Mouse (Mus musculus): ENCODE data around the gene Hipk2.
"Not testable (repeated sequence)": the region's sequence is repeated elsewhere in the genome, so short reads cannot be mapped to it uniquely, and the experiment has no call there.

The Hipk2 gene

DNA sequence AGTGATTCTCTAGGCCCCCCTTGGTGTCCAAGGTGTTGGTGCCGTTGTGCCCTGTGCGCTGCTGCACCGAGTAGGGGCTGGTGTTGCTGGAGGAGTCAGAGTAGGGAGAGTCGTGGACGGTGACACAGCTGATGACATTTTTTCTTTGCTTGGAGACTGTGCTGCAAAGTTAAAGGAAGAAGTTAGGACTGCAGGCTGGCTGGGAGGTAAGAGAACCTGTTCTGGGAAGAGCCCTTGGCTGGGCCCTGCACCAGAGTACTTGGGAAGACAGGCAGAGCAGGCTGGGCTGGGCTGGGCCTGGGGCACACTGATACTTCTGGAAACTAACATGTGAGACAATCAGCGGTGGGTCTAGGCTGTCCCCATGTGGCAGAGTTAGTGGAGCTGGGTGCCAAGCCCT, 172.4 kb downstream of the Hipk2 start:
- no peak for DNase-seq (ENCODE audit: low read depth, low spot score)

DNA sequence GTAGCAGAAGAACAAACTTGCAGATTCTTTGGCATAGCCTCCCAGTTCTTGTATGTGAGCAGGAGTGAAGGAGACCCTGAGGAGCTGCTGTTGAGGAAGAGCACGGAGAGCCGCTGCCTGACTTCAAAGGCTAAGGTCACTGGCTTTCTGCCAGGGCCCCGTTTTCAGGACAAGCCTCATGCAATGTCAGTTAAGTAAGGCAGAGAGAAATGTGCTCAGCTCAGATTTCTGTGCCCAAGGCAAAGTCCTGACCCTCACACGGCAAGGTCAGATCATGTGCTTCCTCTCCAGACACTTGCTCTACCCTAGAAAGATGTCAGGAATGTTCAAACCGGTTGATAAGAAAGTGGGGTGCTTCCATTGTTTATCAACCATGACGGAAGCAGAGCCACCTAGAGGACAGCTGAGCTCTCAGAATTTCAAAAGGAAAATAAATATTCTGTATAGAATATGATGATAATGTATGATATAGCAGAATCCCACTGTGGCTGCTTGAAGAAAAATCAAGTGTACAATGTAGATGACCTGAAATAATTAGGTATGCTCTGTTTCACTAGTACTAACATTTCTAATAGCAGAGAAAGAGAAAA, 173.1 kb downstream of the Hipk2 start:
- no peak for DNase-seq (ENCODE audit: low read depth, low spot score)

DNA sequence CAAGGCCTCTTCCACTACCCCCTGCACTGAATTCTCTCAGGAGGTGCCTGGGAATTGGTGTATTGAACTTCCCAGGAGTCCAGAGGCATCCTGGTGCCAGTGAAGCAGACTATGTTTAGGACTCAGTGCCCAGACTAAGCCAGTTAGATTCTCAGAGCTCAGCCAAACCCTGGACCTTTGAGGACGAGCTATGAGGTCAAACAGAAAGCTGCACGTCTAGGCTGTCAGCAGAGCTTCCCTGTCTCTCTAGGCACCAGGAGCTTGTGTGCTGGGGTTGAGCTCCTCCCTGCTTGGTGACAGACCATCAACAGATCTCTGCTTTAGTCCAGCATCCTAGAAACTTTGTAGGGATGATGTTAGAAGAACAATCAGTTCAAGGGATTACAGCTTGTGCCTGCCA, 174.5 kb downstream of the Hipk2 start:
- DNase-seq (ENCODE audit: low read depth, low spot score), result no peak

DNA sequence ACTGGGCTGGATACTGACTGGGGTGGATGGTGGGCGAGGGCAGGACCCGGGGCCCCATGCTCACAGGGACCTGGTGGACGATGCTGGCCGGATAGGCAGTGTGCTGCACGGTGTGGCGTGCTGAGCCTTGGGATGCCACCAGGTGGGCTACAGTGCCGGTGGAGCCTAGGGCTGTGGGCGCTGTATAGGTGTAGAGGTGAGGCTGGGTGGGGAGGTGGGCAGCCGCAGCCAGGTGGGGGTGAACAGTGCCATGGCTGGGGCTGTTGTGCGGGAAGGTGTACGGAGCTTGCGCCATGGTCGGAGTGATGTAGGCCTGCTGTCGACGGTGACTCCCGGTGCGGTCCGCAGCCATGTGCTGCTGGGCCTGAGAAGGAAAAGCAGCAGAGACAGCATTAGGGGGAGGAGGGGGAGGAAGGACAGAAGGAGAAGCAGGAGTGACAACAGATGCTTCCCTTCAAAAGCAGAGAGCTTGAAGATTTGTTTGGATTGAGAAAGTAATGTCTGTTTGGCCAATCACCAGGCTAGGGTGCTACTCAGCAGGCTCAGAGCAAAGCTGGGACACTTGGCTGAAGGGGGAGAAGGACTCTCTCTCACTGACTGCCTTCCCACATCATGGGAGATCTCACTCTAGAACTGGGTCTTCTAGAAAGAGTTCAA, 177.6 kb downstream of the Hipk2 start:
- no peak for DNase-seq (ENCODE audit: low read depth, low spot score)

DNA sequence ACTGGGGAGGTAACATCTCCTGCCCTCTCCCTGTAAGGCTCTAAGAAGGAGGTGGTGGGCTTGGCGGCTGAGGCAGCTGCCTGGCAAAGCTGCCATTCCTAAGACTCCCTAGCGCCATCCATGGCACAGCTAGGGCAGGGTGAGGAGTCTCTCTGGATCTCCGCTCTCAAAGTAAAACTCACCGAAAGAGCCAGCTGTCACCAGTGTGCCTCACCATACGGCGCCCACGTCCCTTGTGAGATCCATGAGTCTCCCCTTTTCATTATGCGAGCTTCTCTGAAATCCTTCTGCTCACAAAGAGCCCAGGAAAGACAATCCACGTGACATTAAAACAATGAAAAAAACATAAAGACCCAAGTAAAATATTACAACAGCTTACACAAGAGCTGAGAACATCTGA, 179.4 kb downstream of the Hipk2 start:
- DNase-seq (ENCODE audit: low read depth, low spot score), result no peak

DNA sequence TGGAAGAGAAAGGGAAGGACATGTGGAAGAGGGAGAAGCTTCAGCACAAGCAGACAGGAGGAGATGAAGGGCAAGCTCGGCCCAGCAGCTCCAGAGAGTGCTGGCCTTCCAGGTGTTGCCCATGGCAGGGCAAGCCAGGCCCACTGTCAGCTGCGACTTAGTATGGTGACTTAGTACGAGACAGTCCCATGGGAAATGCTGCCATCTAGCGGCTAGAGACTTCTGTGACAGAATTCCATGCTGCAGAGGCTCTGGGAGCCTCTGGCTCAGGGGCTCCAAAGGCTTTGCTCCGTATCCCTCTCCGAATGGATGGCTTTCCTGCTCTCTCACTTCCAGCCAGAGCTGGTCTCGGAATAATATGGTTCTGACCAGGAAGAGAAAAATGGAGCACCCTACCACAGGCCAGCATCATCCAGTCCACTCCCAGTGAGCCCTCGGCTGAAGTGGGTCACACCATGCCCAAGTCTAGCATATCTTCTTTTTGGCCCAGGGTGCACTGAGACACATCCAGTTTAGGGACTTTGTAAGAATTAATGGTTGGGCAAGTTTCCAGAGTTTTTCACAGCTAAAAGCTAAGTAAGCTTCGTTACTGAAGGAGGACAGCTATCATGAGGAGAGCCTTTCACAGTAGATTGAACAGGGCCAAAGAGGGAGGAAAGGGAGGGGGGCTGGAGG, 180.4 kb downstream of the Hipk2 start:
- DNase-seq (ENCODE audit: low read depth, low spot score), result peak; percentile 62

DNA sequence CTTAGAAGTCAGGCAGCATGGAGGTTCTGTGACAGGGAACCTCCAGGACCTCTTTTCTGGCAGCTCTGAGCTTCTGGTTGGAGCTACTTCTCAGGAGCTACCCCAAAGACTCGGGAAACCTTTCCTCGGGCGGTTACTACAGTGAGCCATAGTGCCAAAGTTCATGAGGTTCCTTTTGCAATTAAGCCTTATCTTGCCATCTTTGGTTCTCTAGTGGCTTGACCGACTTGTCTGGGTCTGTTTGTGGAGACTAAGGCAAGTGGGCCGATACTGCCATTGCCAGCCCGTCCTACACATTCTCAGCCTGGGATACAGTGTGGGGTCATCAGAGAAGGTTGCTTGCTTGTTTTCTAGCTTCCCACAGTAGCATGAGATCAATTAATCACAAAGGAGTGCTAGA, 183.4 kb downstream of the Hipk2 start:
- DNase-seq (ENCODE audit: low read depth, low spot score), result no peak

DNA sequence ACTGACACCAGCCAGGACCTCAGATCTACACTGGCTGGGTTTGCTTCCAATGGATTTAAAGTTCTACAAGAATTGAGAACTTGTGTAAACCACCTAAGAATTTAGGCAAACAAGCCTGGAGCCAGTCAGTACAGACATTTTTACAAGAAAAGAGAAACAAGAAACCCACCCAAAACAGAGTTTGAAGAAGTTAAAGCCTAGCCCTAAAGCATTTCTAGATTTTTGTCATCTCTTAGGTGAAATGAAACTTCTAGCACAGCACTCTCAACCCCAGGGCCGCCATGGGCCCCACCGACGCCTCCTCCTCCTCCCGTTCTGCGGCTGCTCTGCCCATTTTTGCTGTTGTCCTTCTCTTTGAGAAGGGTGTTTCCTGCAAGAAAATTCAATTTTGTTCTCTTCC, 184.9 kb downstream of the Hipk2 start:
- no peak for DNase-seq (ENCODE audit: low read depth, low spot score)

DNA sequence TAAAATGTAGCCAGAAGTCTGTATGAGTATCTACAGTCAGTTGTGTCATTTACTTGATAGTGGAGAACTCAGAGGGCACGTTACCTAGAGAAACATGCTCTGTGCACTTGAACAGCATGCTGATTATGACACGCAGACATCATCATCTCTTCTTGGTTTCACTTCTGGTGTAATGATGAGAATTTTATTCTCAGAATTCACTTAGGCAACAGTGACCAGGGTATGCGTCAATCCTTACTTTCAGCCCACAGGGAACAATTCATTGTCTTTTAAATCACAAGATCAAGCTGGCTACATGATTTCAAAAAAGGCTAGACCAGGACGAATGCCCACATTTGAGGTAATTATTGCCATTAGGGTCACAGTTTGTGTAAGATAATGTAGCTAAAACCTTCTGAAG, 185.3 kb downstream of the Hipk2 start:
- DNase-seq (ENCODE audit: low read depth, low spot score), result no peak

DNA sequence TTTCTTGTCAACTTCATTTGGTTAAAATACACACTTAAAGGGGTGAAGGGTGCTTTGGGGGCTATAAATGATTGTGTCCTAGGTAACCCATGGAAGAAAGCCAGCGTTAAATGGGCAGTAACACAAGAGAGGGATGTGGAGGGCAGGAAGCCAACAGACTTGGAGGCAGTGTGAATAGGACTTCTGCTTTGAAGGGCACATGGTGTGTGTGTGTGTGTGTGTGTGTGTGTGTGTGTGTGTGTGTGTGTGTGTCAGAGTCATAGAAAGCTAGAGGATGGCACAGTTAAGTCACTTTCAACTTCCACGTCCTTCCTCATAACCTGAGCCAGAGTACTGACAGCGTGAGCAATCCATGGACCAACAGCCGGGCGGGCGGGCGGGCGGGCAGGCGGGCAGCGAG, 187.1 kb downstream of the Hipk2 start:
- no peak for DNase-seq (ENCODE audit: low read depth, low spot score)

DNA sequence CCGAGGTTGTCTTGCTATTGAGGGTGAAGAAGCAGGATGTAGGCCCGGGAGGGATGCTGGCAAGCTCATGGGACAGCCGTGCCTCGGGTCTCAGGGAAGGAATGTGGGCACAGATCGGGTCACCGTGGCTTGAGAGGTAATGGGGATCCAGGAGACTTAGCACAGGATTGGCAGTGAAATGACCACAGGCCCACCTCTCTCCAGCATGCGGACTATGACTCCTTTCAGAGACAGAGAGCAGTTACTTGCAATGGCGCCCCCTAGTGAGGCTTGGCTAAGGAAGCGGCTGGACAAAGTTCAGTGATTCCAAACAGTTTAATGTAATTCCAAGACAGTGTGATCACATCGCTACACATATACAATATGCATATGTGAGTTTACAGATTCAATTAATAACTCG, 188.7 kb downstream of the Hipk2 start:
- DNase-seq (ENCODE audit: low read depth, low spot score), result no peak

DNA sequence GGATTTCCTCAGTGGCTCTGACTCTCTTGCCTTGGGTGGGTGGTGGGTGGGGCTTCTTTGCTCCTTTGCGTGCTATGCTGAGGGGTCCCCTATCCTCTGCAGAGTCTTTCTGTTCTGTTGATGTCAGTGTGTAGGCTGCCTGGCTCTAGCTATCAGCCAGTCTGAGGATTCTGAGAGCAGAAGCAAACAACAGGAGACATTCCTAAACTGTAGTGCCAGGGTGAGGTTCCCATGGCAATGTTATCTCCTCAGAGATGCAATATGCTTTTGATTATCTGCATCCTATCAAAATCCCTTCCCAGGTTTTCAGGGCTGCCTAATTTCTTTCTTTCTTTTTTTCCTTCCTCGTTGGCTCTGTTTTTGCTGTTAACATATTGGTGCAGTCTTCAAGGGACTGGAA, 193.4 kb downstream of the Hipk2 start:
- no peak for DNase-seq (ENCODE audit: low read depth, low spot score)

DNA sequence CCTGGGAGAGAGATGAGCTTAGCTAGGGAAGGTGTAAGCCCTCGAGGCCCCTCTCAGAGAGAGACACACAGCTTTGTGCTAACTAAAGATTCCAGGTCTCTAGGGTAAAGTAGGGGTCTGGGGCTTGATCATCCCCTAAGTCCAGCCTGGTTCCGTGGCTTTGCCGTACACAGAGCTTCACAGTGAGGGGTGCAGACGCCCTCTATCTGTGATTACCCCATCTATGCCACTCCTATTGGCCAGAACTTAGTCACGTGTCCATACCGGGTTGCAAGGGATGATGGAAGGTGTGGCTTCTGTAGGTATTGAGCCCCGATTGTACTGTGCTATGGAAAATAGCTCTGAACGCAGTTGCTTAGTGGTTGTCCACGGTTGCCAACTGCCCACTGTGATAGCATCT, 198.3 kb downstream of the Hipk2 start:
- DNase-seq (ENCODE audit: low read depth, low spot score), result no peak

DNA sequence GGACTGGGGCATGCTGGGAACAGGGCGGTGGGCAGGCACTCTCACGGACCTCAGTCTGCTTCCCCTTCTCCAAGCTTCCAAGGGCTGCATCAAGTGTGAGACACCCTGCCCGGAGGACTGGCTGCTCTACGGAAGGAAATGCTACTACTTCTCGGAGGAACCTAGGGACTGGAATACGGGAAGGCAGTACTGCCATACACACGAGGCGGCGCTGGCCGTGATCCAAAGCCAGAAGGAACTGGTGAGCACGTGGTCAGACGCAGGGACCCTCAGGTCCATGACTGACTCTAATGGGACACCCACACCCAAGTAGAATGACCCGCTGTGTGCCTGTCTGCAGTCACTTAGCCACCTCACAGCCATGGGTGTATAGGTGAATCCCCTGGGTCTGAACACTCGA, 199.2 kb downstream of the Hipk2 start:
- DNase-seq (ENCODE audit: low read depth, low spot score), result no peak

DNA sequence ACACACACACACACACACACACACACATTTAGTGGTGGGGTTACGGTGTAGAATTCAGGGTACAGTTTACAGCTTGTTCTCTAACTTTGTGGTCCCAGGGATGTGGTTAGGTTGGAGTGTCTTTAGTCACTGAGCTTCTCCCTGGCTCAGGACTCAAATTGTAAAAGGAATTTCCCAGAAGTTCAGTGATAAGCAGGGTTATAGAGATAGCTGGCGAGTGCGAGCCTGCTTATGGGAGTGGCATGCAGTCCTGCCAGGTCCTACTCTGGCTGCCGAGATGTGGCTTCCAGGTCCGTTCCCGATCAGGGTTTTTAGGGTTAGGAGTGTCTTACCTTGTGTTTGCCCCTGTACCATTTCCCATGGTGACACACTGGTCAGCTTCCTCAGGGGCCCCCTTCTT, 199.7 kb downstream of the Hipk2 start:
- no peak for DNase-seq (ENCODE audit: low read depth, low spot score)

DNA sequence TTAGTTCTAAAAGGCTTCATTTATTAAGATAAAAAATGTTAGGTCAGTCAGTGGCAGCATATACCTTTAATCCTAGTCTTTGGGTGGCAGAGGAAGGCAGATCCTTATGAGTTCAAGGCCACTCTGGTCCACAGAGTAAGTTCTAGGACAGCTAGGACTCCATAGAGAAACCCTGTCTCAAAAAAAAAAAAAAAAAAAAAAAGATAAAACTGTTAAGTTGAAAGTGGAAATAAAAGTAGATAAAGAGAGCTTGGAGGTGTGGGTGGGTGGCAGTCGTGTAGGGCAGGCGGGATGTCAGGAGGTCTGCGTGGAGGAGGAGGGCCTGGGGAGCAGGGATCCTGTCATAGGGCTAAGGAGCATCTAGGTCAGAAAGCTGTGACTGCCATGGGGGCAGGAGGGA, 204.0 kb downstream of the Hipk2 start:
- DNase-seq (ENCODE audit: low read depth, low spot score), result no peak

DNA sequence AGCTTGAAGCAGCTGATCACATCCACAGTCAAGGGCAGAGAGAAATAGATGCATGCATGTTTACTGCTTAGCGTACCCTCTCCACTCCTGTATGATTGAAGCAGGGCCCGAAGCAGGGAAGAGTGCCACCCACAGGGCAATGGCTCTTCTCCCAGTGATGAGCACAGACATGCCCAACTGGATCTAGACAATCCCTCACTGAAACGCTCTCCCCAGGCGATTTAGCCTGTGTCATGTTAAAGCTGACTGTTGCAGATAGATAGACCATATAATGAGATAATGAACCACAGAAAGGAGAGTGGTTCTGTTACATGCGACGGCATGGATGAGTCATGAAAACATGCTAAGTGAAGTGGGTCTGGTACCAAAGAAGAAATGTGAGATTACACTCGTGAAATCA, 204.7 kb downstream of the Hipk2 start:
- no peak for DNase-seq (ENCODE audit: low read depth, low spot score)

DNA sequence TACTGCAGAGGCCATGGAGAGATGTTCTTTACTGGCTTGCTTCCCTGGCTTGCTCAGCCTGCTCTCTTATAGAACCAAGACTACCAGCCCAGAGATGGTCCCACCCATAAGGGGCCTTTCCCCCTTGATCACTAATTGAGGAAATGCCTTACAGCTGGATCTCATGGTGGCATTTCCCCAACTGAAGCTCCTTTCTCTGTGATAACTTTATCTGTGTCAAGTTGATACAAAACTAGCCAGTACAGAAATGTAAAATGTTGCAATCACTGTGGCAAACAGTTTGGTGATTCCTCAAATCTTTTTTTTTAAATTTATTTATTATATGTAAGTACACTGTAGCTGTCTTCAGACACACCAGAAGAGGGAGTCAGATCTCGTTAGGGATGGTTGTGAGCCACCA, 205.5 kb downstream of the Hipk2 start:
- not testable (repeated sequence) for DNase-seq (ENCODE audit: low read depth, low spot score)

DNA sequence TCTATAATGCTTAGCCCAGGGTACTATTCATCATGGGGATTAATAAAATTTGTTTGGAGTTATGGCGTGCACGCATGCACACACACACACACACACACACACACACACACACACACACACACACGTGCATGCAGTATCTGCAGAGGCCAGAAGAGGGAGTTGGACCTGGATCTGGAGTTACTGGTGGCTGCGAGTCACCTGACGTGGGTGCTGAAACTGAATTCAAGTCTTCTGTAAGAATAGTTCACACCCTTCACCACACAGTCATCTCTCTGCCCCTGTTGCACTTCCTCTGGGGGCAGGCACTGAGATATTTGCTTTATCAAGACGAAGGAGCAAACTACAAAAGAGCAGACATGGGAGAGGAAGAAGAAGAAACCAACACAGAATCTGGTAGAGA, 206.4 kb downstream of the Hipk2 start:
- no peak for DNase-seq (ENCODE audit: low read depth, low spot score)

DNA sequence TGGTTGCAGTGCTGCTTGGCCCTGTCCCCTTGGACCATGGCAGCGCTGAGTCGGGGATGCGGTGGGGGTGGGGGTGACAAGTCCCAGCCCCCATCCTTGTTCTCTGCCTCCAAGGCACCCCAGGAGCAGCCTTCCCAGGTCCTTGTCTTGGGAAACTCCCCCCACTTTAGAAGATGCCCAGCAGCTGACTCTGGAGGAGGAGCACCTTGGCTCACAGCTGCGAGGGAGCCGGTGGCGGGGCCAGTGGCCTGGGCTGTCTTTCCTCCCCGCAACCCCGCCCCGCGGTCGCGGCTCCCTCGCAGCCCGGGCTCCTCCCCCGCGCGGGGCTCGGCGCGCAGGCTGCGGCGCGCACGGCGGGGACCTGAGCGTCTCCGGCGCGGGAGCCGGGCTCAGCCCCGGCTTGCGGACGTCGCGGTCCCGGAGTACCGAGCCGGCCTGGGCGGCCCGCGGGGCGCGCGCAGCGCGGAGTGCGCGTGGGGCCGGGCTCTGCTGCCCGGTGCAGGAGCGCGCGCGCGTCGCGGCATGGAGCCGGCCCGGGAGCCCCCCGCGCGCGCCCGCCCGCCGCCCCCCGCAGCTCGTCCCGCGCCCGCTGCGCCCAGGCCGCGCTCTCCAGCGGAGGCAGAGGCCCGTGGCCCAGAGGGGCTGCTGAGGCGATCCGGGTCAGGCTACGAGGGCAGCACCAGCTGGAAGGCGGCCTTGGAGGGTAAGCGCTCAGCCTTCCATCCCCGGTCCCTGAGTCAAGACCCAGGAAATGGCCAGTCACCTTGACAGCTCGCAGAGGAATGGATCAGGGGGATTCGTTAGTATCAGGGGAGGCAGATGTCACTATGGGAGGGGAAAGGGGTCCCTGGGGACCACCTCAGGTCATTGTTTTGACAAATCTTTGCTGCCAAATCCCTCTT, 213.0 kb downstream of the Hipk2 start, which contains the start of gene Clec2l:
Gene Clec2l (plus strand): TSS at position 356 of the 902 bp plus-strand sequence.
- no peak for DNase-seq (ENCODE audit: low read depth, low spot score)

DNA sequence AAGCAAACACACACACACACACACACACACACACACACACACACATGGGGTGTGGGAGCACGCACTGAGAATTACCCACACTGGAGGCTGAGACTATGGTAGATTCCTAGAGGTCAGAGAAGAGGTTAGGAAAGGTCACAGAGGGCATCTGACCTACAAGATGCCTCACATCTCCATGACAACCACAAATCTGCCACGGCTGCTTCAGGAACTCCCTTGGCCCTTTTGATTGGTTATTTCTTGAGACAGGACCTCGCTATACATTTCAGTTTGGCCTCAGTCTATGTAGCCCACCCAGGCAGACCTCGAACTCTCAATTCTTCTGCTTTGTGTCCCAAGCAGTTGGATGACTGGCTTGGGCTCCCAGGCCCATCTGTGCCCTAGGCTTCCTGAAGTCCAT, 214.3 kb downstream of the Hipk2 start:
- DNase-seq (ENCODE audit: low read depth, low spot score), result no peak

DNA sequence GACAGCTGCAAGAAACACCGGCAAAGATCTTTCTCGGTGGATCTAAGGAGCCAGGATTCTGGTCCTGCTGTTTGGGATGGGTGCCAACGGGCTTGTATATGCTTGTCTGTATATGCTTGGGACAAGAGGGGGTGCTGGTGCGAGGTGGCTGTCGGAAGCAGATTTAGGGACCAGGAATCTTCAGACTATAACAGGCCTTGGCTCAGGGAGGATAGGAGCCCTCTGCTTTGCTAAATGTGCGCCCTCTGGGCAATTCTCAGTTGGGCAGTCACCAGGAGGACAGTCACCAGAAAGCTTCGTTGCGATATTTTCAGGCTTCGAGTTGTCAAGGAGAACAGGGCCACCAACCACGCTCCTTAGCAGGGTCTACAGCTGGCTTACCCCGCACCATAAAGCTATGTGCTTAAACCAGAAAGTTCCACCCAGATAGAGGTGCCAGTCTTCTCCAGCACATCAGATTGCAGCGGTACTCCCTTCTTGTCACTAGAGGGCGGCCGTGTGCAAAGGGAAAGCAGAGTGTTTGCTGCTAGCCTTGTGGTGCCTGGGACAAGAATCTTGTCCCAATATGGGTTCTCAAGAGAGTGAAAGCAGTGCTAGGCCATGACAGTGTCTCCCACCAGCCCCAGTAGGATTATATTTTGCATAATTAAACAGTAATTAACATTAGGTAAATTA, 225.6 kb downstream of the Hipk2 start:
- peak; percentile 68 for DNase-seq (ENCODE audit: low read depth, low spot score)

Measured in c-Kit-negative CD71-positive TER-119-positive erythroid progenitor cells, embryonic 14.5 days (primary cell).